Mouse (Mus musculus) heart, adult 8-10 months (tissue): Measurements from ENCODE around the gene Babam1. TPM values are rescaled to one million over a fixed set of nuclear protein-coding genes. Genes with fewer than 3 reads are reported as not detected.

Source experiments
- DNase-seq: peaks from one replicate; pipeline ENCODE4 v3.0.0; 2022; ENCODE audit warnings: low spot score
- total RNA-seq, 4 experiments: library from RNA; stranded (reverse); gene quantifications; 2 replicates each; pipeline ENCODE4 v1.2.4; 2022

Gene Babam1
- 10 to 100 TPM; 70.0 to 72.7 (median 71.3) TPM for total RNA-seq

GRCm38 (mm10) chr8:71396639-71397305 lies at the start of gene Babam1:
Babam1 (plus strand) TSS chr8:71396861.
- peak; percentile 96 for DNase-seq

GRCm38 (mm10) chr8:71351117-71351516 lies 45.5 kb upstream of the Babam1 start:
- DNase-seq = no peak

DNA sequence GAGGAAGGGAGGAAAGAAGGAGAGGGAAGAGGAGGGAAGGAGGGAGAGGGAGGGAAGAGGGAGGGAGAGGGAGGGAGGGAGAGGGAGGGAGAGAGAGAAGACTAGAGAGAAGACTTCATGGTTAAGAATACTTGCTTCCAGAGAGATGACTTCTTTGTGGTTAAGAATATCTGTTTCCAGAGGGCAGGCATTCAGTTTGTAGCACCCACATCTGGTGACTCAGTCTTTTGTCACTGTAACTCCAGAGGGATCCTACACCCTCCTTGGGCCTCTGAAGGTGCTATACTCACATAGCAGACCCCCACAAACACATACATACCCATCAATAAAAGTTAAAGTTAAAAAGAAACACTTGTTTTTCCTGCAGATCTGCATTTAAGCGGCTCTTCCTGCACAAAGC lies 45.1 kb upstream of the Babam1 start:
- DNase-seq = no peak

- DNase-seq = no peak
These were observed 38.6 kb upstream of the Babam1 start for GRCm38 (mm10) chr8:71358026-71358425.

DNA sequence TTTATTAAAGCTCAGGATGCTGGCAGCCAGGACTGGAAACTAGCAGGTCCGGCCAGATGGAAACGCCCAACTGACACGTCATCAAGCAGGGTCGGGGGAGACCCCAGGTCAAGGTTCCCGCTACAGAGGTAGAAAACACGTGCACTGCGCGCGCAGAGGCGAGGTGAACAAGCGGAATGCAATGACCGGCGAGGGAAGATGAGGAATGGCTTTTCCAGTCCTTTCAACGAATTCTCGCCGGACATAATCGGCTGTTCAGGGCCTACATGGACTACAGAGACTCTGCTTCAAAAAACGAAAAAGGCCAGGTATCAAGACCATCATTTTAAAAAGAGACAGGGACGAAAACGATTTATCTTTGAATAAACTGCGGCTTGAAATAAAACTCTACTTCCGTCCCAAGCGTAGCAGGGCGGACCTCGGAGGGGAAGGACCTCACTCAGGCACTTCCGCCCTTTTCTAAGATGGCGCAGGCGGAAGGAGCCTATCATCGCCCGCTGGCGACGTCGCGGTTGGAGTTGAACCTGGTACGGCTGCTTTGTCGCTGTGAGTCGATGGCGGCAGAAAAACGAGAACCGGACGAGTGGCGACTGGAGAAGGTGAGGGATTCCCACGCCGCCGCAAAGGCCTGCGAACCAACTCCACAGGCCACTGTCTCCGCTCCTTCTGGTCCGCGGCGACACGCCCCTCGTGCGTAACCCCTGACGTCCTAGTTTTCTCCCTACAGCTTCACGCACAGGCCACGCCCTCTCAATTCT lies 29.7 kb upstream of the Babam1 start, which contains the start of gene Use1:
Gene Use1, plus strand, starts transcription at position 78 of the 758 bp plus-strand sequence.
- DNase-seq = peak; percentile 95

GRCm38 (mm10) chr8:71367529-71368176 lies 29.0 kb upstream of the Babam1 start:
- no peak for DNase-seq

- no peak for DNase-seq
These were observed 28.3 kb upstream of the Babam1 start for GRCm38 (mm10) chr8:71368366-71368765.

GRCm38 (mm10) chr8:71369040-71369718 lies 27.5 kb upstream of the Babam1 start:
- DNase-seq = no peak

- no peak for DNase-seq
These were observed 25.9 kb upstream of the Babam1 start for GRCm38 (mm10) chr8:71370711-71371235.

DNA sequence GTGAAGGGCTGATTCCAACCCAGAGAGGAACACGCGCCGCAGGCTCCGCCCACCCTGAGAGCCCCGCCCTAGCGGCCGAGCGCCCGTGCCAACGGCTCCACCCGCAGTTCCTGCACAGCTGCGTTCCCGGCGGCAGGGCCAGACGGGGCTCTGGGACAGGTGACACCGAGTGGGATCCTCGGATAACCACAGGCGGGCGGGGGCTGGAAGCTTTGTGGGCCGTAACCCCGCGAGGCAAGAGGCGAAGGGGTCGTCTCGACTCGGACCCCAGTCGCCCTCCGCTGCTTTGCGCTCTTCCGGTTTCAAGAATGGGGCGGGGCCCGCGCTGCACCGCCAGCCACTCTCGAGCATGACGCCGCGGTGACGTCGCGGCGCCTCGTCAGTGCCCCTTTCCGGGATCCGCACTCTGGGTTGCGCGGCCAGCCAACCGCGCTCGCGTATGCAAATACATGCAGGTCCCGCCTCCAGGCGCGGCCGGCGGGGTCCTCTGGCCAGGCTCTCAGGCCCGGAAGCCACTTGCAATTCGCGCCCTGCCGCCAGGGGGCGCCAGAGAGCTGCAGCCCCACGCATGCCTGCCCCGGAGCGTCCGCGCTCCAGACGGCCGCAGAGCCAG lies 25.3 kb upstream of the Babam1 start, which contains the start of gene Ocel1:
Gene Ocel1, plus strand, starts transcription at position 63 of the 613 bp plus-strand sequence.
- peak; percentile 94 for DNase-seq

GRCm38 (mm10) chr8:71372427-71372826 lies 24.2 kb upstream of the Babam1 start:
- DNase-seq = no peak

DNA sequence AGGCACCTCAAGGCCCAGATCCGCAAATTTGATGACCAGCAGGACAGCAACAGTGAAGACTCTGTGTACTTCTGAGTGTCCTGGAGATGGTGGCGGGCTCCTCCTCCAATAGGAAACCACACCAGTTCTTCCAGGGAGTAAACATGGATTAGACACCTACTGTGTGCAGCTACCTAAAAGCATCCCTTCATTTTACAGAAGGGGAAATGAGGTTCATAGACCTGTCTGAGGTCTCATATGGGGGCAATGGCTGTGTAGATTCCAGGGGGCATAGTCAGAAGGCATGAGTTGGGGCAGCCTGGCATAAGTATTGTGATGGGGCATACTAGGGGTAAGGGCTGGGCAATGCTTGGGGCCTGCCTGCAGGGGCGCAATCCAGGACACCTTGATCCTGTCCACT lies 23.7 kb upstream of the Babam1 start:
- no peak for DNase-seq

GRCm38 (mm10) chr8:71374616-71375206 lies 21.9 kb upstream of the Babam1 start:
- no peak for DNase-seq

DNA sequence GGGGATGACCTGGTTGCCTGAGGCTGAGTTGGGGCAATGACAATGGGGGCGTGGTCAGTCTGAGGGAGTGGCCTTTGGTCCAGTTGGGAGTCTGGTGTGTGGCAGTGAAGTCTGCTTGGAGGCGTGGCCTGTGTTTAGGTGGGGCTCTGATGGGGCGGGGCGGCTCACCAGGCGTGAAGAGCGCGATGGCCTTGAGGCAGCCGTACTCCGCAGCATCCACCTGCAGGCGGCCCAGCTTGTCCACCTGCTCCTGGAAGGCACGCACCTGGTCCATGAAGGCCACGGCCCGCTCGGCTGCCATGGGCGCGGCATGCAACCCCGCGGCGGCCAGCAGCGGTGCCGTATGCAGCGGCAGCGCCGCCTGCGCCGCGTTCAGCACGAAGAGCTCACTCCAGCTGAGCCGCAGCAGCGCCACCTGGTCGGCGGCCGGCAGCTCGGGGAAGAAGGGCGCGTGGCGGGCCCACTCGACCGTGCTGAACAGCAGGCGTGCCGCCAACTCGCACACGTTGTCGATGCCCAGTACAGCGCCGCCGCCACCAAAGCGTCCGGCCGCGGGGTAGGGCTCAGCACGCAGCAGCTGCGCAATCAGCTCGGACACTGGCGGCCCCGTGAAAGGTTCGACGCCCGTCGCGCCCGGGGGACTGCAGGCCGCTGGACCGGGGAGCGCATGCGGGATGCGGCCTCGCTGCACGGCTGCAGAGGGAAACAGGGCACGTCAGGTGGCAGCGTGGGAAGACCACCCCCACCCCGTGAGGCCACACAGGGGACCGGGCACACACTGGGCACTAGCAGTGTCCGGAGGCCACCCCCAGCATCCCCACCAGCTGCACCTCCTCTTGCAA lies 20.9 kb upstream of the Babam1 start:
- no peak for DNase-seq

GRCm38 (mm10) chr8:71376423-71377030 lies 20.1 kb upstream of the Babam1 start:
- DNase-seq = no peak

- no peak for DNase-seq
These were observed 17.7 kb upstream of the Babam1 start for GRCm38 (mm10) chr8:71379008-71379407.

- DNase-seq = no peak
These were observed 17.1 kb upstream of the Babam1 start for GRCm38 (mm10) chr8:71379512-71380075.

GRCm38 (mm10) chr8:71380178-71381171 lies 16.2 kb upstream of the Babam1 start:
- DNase-seq = no peak
